Mouse (Mus musculus) C2C12 (cell line): Measurements from ENCODE around the gene Nav3. TPM values are rescaled to one million over a fixed set of nuclear protein-coding genes. Genes with fewer than 3 reads are reported as not detected.

Experiments
- H3K27me3 ChIP-seq: one replicate; pipeline ENCODE4 v1.6.1; 2011; ENCODE audit not compliant: control insufficient read depth, insufficient read depth, insufficient read length
- H3K36me3 ChIP-seq: one replicate; pipeline ENCODE4 v1.6.1; 2011; ENCODE audit not compliant: control insufficient read depth, insufficient read depth
- H3K4me3 ChIP-seq: one replicate; pipeline ENCODE4 v1.5.1; 2011; ENCODE audit warnings: mild to moderate bottlenecking, control low read depth; ENCODE audit not compliant: poor library complexity, insufficient read depth, severe bottlenecking
- H3K79me2 ChIP-seq: one replicate; pipeline ENCODE4 v1.6.1; 2011; ENCODE audit not compliant: control insufficient read depth, insufficient read depth
- H3K79me3 ChIP-seq: one replicate; pipeline ENCODE4 v1.6.1; 2011; ENCODE audit warnings: low read depth, control low read depth
- H3ac ChIP-seq: one replicate; pipeline ENCODE3; 2011; ENCODE audit warnings: low read depth; ENCODE audit not compliant: control insufficient read depth, insufficient read length
- CEBPB ChIP-seq: IDR thresholded peaks from one replicate; pipeline ENCODE4 v1.6.1; 2011; ENCODE audit warnings: low read depth, mild to moderate bottlenecking, control low read depth, moderate library complexity
- CTCF ChIP-seq: IDR thresholded peaks from one replicate; pipeline ENCODE4 v1.5.1; 2011; ENCODE audit not compliant: control insufficient read depth, insufficient read depth, insufficient read length
- FOSL1 ChIP-seq: IDR thresholded peaks from one replicate; pipeline ENCODE4 v1.8.0; 2011; ENCODE audit warnings: mild to moderate bottlenecking, low read length; ENCODE audit not compliant: poor library complexity, insufficient read depth, severe bottlenecking
- MAX ChIP-seq: IDR thresholded peaks from one replicate; pipeline ENCODE4 v1.6.1; 2011; ENCODE audit warnings: mild to moderate bottlenecking, control low read depth
- MYOD1 ChIP-seq: IDR thresholded peaks from one replicate; pipeline ENCODE4 v1.6.1; 2011; ENCODE audit warnings: low read depth; ENCODE audit not compliant: control insufficient read depth, insufficient read length
- MYOG ChIP-seq: IDR thresholded peaks from one replicate; pipeline ENCODE4 v1.6.1; 2011; ENCODE audit not compliant: control insufficient read depth, insufficient read length; ENCODE audit errors: extremely low read depth
- USF1 ChIP-seq: IDR thresholded peaks from one replicate; pipeline ENCODE4 v1.6.1; 2011; ENCODE audit warnings: low read depth, mild to moderate bottlenecking, control low read depth, moderate library complexity
- polyA plus RNA-seq: library from polyadenylated mRNA; unstranded; fragments of >200 nt; fragmentation: generic; extraction: Trizol; gene quantifications from one replicate; pipeline ENCODE4 v1.2.1, GENCODE M21; 2012; ENCODE audit warnings: missing spikeins

The Nav3 gene
- polyA plus RNA-seq, 1 experiment: 5.0 TPM

GRCm38 (mm10) chr10:109889171-109889475 is 566.9 kb downstream of the Nav3 start:
- Histone ChIP-seq H3K27me3 (no peaks in the 10 kb centered on the region), H3K79me3 (peaks cover 43% of the 10 kb centered on the region), H3ac (no peak overlapping the region), H3K36me3 (peaks cover 15% of the 10 kb centered on the region), H3K79me2 (peaks cover 95% of the 10 kb centered on the region), H3K4me3 (no peak overlapping the region)
- TF ChIP-seq MAX: no peak
- no peak for TF ChIP-seq MYOG
- no peak for TF ChIP-seq FOSL1
- TF ChIP-seq USF1: no peak
- no peak for TF ChIP-seq MYOD1
- no peak for TF ChIP-seq CTCF
- no peak for TF ChIP-seq CEBPB

GRCm38 (mm10) chr10:109888355-109889170 is 567.4 kb downstream of the Nav3 start:
- TF ChIP-seq CTCF (no peak), CEBPB (no peak), MYOD1 (no peak), FOSL1 (no peak), MYOG (no peak), USF1 (no peak), MAX (no peak)
- Histone ChIP-seq H3K79me3 (peaks cover 41% of the 10 kb centered on the region), H3K4me3 (no peak overlapping the region), H3ac (no peak overlapping the region), H3K36me3 (peaks cover 15% of the 10 kb centered on the region), H3K79me2 (peaks cover 90% of the 10 kb centered on the region), H3K27me3 (no peaks in the 10 kb centered on the region)

GRCm38 (mm10) chr10:109887160-109887559 is 568.8 kb downstream of the Nav3 start:
- Histone ChIP-seq H3K4me3 (no peak overlapping the region), H3ac (no peak overlapping the region), H3K27me3 (no peaks in the 10 kb centered on the region), H3K36me3 (peaks cover 15% of the 10 kb centered on the region), H3K79me3 (peaks cover 33% of the 10 kb centered on the region), H3K79me2 (peaks cover 76% of the 10 kb centered on the region)
- no peak for TF ChIP-seq FOSL1
- no peak for TF ChIP-seq CTCF
- no peak for TF ChIP-seq MYOD1
- TF ChIP-seq USF1: no peak
- TF ChIP-seq MYOG: no peak

GRCm38 (mm10) chr10:109876107-109876506 is 579.9 kb downstream of the Nav3 start:
- Histone ChIP-seq H3ac (no peak overlapping the region), H3K4me3 (no peak overlapping the region), H3K36me3 (peaks cover 30% of the 10 kb centered on the region), H3K27me3 (no peaks in the 10 kb centered on the region), H3K79me2 (peaks cover 8% of the 10 kb centered on the region), H3K79me3 (peaks cover 2% of the 10 kb centered on the region)
- TF ChIP-seq FOSL1 (no peak), USF1 (no peak), MYOD1 (no peak), MAX (no peak), CEBPB (no peak), MYOG (no peak), CTCF (no peak)

GRCm38 (mm10) chr10:109875312-109875830 is 580.6 kb downstream of the Nav3 start:
- peaks cover 30% of the 10 kb centered on the region for H3K36me3 ChIP-seq
- peaks cover 8% of the 10 kb centered on the region for H3K79me2 ChIP-seq
- no peak overlapping the region for H3K4me3 ChIP-seq
- TF ChIP-seq FOSL1: no peak
- no peak for TF ChIP-seq MYOD1
- no peak for TF ChIP-seq MYOG
- no peak for TF ChIP-seq CEBPB
- TF ChIP-seq CTCF: no peak
- TF ChIP-seq MAX: no peak
- no peak for TF ChIP-seq USF1
- no peak overlapping the region for H3ac ChIP-seq
- H3K27me3 ChIP-seq: no peaks in the 10 kb centered on the region
- peaks cover 2% of the 10 kb centered on the region for H3K79me3 ChIP-seq

GRCm38 (mm10) chr10:109874652-109875311 is 581.2 kb downstream of the Nav3 start:
- Histone ChIP-seq H3K4me3 (no peak overlapping the region), H3K79me2 (peaks cover 8% of the 10 kb centered on the region), H3K27me3 (no peaks in the 10 kb centered on the region), H3K79me3 (peaks cover 2% of the 10 kb centered on the region), H3K36me3 (peaks cover 24% of the 10 kb centered on the region), H3ac (no peak overlapping the region)
- no peak for TF ChIP-seq FOSL1
